Comparison of ENCODE assay signal across 8 mouse cellular contexts in genomic region chr11:66526046-66526980, GRCm38 (mm10). TPM values are rescaled to one million over a fixed set of nuclear protein-coding genes. Genes with fewer than 3 reads are reported as not detected.
DNase-seq lines count a peak whose midpoint lies in the region; ATAC-seq lines count a peak whose summit lies in the region.

No protein-coding gene starts in this region.

- H3K4me2 ChIP-seq in heart, embryonic 12.5 days = peak overlapping the region; percentile 96
- H3K4me2 ChIP-seq in forebrain, embryonic 16.5 days (ENCODE audit: low read length) = peak overlapping the region; percentile 91
- H3K4me2 ChIP-seq in kidney, embryonic 16.5 days (replicated peaks; ENCODE audit: low read depth, low read length) = peak overlapping the region; percentile 97
- H3K4me2 ChIP-seq in liver, embryonic 15.5 days = peak overlapping the region; percentile 54

- WGBS in heart, embryonic 12.5 days = 4% methylated on average over 99 of the region's 126 CpGs
- under 1% methylated on average over 90 of the region's 126 CpGs for WGBS in forebrain, embryonic 16.5 days
- WGBS in kidney, embryonic 16.5 days = under 1% methylated on average over 89 of the region's 126 CpGs
- under 1% methylated on average over 99 of the region's 126 CpGs for WGBS in liver, embryonic 15.5 days (ENCODE audit: insufficient replicate concordance)

- H3K9ac ChIP-seq in heart, embryonic 12.5 days = peak overlapping the region; percentile 69
- peak overlapping the region; percentile 76 for H3K9ac ChIP-seq in forebrain, embryonic 16.5 days (replicated peaks; ENCODE audit: low read depth, low read length)
- 0 out of 2 replicates have a peak overlapping the region, but pooled peaks have one; percentile 41 for H3K9ac ChIP-seq in kidney, embryonic 16.5 days (replicated peaks; ENCODE audit: low read length)
- H3K9ac ChIP-seq in liver, embryonic 15.5 days = no peak overlapping the region

- H3K9me3 ChIP-seq in heart, embryonic 12.5 days (replicated peaks) = no peaks in the 10 kb centered on the region
- H3K9me3 ChIP-seq in forebrain, embryonic 16.5 days (ENCODE audit: control insufficient read depth, low read length) = no peaks in the 10 kb centered on the region
- no peaks in the 10 kb centered on the region for H3K9me3 ChIP-seq in kidney, embryonic 16.5 days (ENCODE audit: low read length)
- no peaks in the 10 kb centered on the region for H3K9me3 ChIP-seq in liver, embryonic 15.5 days (replicated peaks)

- ATAC-seq in heart, embryonic 12.5 days (ENCODE audit: insufficient number of reproducible peaks, low FRiP score) = peak; percentile 49; the same call in 1 of the 2 replicates
- ATAC-seq in forebrain, embryonic 16.5 days = peak; percentile 92
- peak; percentile 64 for ATAC-seq in kidney, embryonic 16.5 days (ENCODE audit: low FRiP score, low TSS enrichment)
- ATAC-seq in liver, embryonic 15.5 days (ENCODE audit: insufficient read depth) = no peak

- H3K27me3 ChIP-seq in heart, embryonic 12.5 days (replicated peaks) = peaks cover 83% of the 10 kb centered on the region
- peaks cover 28% of the 10 kb centered on the region for H3K27me3 ChIP-seq in forebrain, embryonic 16.5 days (replicated peaks; ENCODE audit: control insufficient read depth, insufficient read depth, low read length)
- H3K27me3 ChIP-seq in kidney, embryonic 16.5 days (ENCODE audit: insufficient read depth, low read length) = peaks cover 78% of the 10 kb centered on the region
- H3K27me3 ChIP-seq in liver, embryonic 15.5 days = peaks cover 79% of the 10 kb centered on the region

- no peaks in the 10 kb centered on the region for H3K36me3 ChIP-seq in heart, embryonic 12.5 days
- no peaks in the 10 kb centered on the region for H3K36me3 ChIP-seq in forebrain, embryonic 16.5 days (ENCODE audit: control insufficient read depth, insufficient read depth)
- H3K36me3 ChIP-seq in kidney, embryonic 16.5 days (ENCODE audit: insufficient read depth, low read length) = no peaks in the 10 kb centered on the region
- no peaks in the 10 kb centered on the region for H3K36me3 ChIP-seq in liver, embryonic 15.5 days (replicated peaks)

- H3K27ac ChIP-seq in heart, embryonic 12.5 days (ENCODE audit: poor library complexity, severe bottlenecking) = no peak overlapping the region
- H3K27ac ChIP-seq in forebrain, embryonic 16.5 days (ENCODE audit: low read length) = peak overlapping the region; percentile 61
- no peak overlapping the region for H3K27ac ChIP-seq in kidney, embryonic 16.5 days (ENCODE audit: low read length)
- no peak overlapping the region for H3K27ac ChIP-seq in liver, embryonic 15.5 days (replicated peaks)

- H3K4me3 ChIP-seq in heart, embryonic 12.5 days = peak overlapping the region; percentile 65
- H3K4me3 ChIP-seq in forebrain, embryonic 16.5 days (replicated peaks; ENCODE audit: low read length) = peak overlapping the region; percentile 71
- peak overlapping the region; percentile 56 for H3K4me3 ChIP-seq in kidney, embryonic 16.5 days (ENCODE audit: low read length)
- H3K4me3 ChIP-seq in liver, embryonic 15.5 days (replicated peaks) = peak overlapping the region; percentile 35

- no peak for DNase-seq in heart, adult 11 months
- DNase-seq in adrenal gland, postnatal 10 days = peak; percentile 18
- DNase-seq in right cerebral cortex, adult 18-20 months = peak; percentile 51
- DNase-seq in c-Kit-positive CD71-positive TER-119-positive erythroid progenitor cells, embryonic 14.5 days (ENCODE audit: low spot score) = no peak

- peaks cover 19% of the 10 kb centered on the region for H3K4me1 ChIP-seq in heart, embryonic 12.5 days (replicated peaks)
- H3K4me1 ChIP-seq in forebrain, embryonic 16.5 days (replicated peaks; ENCODE audit: control insufficient read depth, insufficient read depth, low read length) = peaks cover 37% of the 10 kb centered on the region
- H3K4me1 ChIP-seq in kidney, embryonic 16.5 days (ENCODE audit: insufficient read depth, low read length) = peaks cover 12% of the 10 kb centered on the region; the same call in 1 of the 2 replicates
- no peaks in the 10 kb centered on the region for H3K4me1 ChIP-seq in liver, embryonic 15.5 days (replicated peaks)

RNA-seq across cellular contexts. Expression of gene Shisa6, which starts 0.5 kb away (rescaled TPM):
- polyA plus RNA-seq in heart, embryonic 12.5 days (2016; fragmentation: Nextera tagmentation; extraction: Ambion mirVana) = 0.28 TPM in 2 replicates
- total RNA-seq in adrenal gland, postnatal 10 days (2021) = under 1 TPM; 0.15 to 0.21 TPM
- 1.6 and 1.7 TPM in 2 replicates for polyA plus RNA-seq in forebrain, embryonic 16.5 days (2015; fragmentation: Nextera tagmentation; extraction: Ambion mirVana)
- 0.26 and 0.85 TPM in 2 replicates for polyA plus RNA-seq in kidney, embryonic 16.5 days (2015; fragmentation: Nextera tagmentation; extraction: Ambion mirVana)
- not detected in 2 replicates for polyA plus RNA-seq in liver, embryonic 15.5 days (2015; fragmentation: Nextera tagmentation; extraction: Ambion mirVana)

Comparison
In these comparisons a context has a peak if more than half of its experiments do, and no peak if none do; other contexts are left out.
1. DNase-seq: peak in adrenal gland, postnatal 10 days (single experiment) and right cerebral cortex, adult 18-20 months (single experiment); none in heart, adult 11 months (single experiment) and c-Kit-positive CD71-positive TER-119-positive erythroid progenitor cells, embryonic 14.5 days (single experiment).
2. Peak in every context shown above with its lines, with median percentiles within 50 percentile points of each other: H3K4me2 ChIP-seq and H3K4me3 ChIP-seq.